ENCODE assay signal across 9 mouse cellular contexts in the genomic region with DNA sequence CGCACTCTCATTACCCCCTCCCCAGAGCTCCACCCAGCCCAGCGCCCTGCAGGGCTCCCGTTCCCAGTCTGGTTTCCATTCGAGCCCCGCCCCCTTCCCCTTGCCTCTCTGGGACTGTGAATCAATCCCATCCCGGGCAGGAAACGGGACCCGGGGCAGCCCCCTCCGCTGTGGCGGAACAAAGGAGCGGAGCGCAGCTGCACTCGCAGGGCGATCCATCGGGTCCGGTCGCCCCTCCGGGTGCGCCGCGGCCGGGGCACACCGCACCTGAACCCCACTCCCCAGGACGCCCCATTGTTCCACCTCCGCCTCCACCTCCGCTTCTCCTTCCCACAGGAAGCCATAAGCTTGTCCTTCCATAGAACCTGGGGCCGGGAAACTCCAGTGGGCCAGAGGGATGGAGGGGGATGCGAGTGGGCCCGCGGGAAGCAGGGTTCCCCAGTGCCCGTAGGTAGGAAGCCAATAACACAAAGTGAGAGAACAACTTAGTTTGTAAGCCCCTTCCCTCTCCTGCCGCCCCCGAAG. TPM values are rescaled to one million over a fixed set of nuclear protein-coding genes. Genes with fewer than 3 reads are reported as not detected.
DNase-seq lines count a peak whose midpoint lies in the region; ATAC-seq and TF ChIP-seq lines count a peak whose summit lies in the region.
"Had no signal": no experiment of that assay in that cellular context is flagged by ENCODE, and none has a peak within 500 bp of the region (broad histone marks: within the 10 kb centered on the region; RNA-seq: fewer than 3 reads in every experiment).

No protein-coding gene starts in this region.

- H3K4me1 ChIP-seq in heart, adult 2 months (ENCODE audit: control insufficient read depth, insufficient read depth, low read length), result peaks cover 8% of the 10 kb centered on the region
- H3K4me1 ChIP-seq in liver, embryonic 14.5 days (replicated peaks; ENCODE audit: control insufficient read depth in 2 of 2, insufficient read depth in 2 of 2, low read length in 1 of 2), result peaks cover 0 to 6% of the 10 kb centered on the region in 2 experiments; a peak in 2 of 4 replicates
- H3K4me1 ChIP-seq in neural tube, embryonic 11.5 days (ENCODE audit: control insufficient read depth, insufficient read depth, low read length), result peaks cover 13% of the 10 kb centered on the region

- WGBS in heart, adult 2 months, result 1% methylated on average over 33 of the region's 33 CpGs
- WGBS in liver, embryonic 14.5 days (ENCODE audit: insufficient replicate concordance), result 3% methylated on average over 30 of the region's 33 CpGs
- 0% methylated on average over 29 of the region's 33 CpGs for WGBS in neural tube, embryonic 11.5 days

- no peaks in the 10 kb centered on the region for H3K79me2 ChIP-seq in heart, adult 2 months (replicated peaks; ENCODE audit: control insufficient read depth, insufficient read depth, low read length)

- no peak for TF ChIP-seq POLR2A in heart, adult 2 months (IDR thresholded peaks at IDR 0.05; ENCODE audit: insufficient read depth, low read depth, low read length)

- no peak for TF ChIP-seq CTCF in layer of hippocampus, adult 2 months (conservative IDR thresholded peaks at IDR 0.05)
- TF ChIP-seq CTCF in heart, adult 2 months (IDR thresholded peaks at IDR 0.05), result no peak
- TF ChIP-seq CTCF in liver, embryonic 14.5 days (IDR thresholded peaks at IDR 0.05; ENCODE audit: low read depth), result no peak

- H3K27me3 ChIP-seq in heart, adult 2 months (ENCODE audit: control insufficient read depth, insufficient read depth, low read length), result no peaks in the 10 kb centered on the region
- peaks cover 17% of the 10 kb centered on the region for H3K27me3 ChIP-seq in liver, embryonic 14.5 days (ENCODE audit: control insufficient read depth, insufficient read depth, low read length)
- no peaks in the 10 kb centered on the region for H3K27me3 ChIP-seq in neural tube, embryonic 11.5 days (ENCODE audit: control insufficient read depth, insufficient read depth, low read length)

- peak overlapping the region; percentile 55 for H3K4me2 ChIP-seq in liver, embryonic 14.5 days (ENCODE audit: low read depth)
- H3K4me2 ChIP-seq in neural tube, embryonic 11.5 days (ENCODE audit: low read depth), result peak overlapping the region; percentile 60

- H3K9ac ChIP-seq in heart, adult 2 months (ENCODE audit: low read depth, low read length), result peak overlapping the region; percentile 91
- H3K9ac ChIP-seq in liver, embryonic 14.5 days (replicated peaks), result peak overlapping the region; percentile 36
- peak overlapping the region; percentile 99 for H3K9ac ChIP-seq in neural tube, embryonic 11.5 days (ENCODE audit: low read length)

- no peaks in the 10 kb centered on the region for H3K9me3 ChIP-seq in liver, embryonic 14.5 days (ENCODE audit: control insufficient read depth, low read length)
- H3K9me3 ChIP-seq in neural tube, embryonic 11.5 days (ENCODE audit: control insufficient read depth, low read length), result no peaks in the 10 kb centered on the region

- intact Hi-C loops in heart, adult 2 months (cut with DNase I), result loop anchor here (1.0 to 2.0 kb wide), 3 partner anchors 22 to 134 kb away; no protein-coding TSS in a partner anchor

- DNase-seq in layer of hippocampus, adult 2 months (ENCODE audit: low spot score in 2 of 2), result peak; percentile 10 to 21
- no peak for DNase-seq in layer of hippocampus, adult 9-10 months (ENCODE audit: low spot score)
- peak; percentile 94 for DNase-seq in embryo, embryonic 11 days
- peak; percentile 86 for DNase-seq in heart, adult 2 months
- DNase-seq in kidney, adult 18-20 months, result peak; percentile 76
- no peak for DNase-seq in liver, embryonic 14.5 days (ENCODE audit: low read depth in 3 of 3, low spot score in 3 of 3)
- peak; percentile 90 for DNase-seq in neural tube, embryonic 11.5 days (ENCODE audit: low spot score)
- peak; percentile 33 for DNase-seq in thymus, postnatal 14 days

- H3K36me3 ChIP-seq in heart, adult 2 months (ENCODE audit: control insufficient read depth, insufficient read depth, low read length), result no peaks in the 10 kb centered on the region; the same call in 1 of the 2 replicates
- no peaks in the 10 kb centered on the region for H3K36me3 ChIP-seq in liver, embryonic 14.5 days (replicated peaks; ENCODE audit: control insufficient read depth, insufficient read depth, low read depth)
- no peaks in the 10 kb centered on the region for H3K36me3 ChIP-seq in neural tube, embryonic 11.5 days (ENCODE audit: control insufficient read depth, insufficient read depth, low read length)
- H3K36me3 ChIP-seq: G1E had no signal

- peak overlapping the region; percentile 68; the same call in 1 of the 2 replicates for H3K27ac ChIP-seq in layer of hippocampus, adult 2 months
- H3K27ac ChIP-seq in heart, adult 2 months, result peak overlapping the region; percentile 92
- H3K27ac ChIP-seq in liver, embryonic 14.5 days, result no peak overlapping the region
- peak overlapping the region; percentile 96 for H3K27ac ChIP-seq in neural tube, embryonic 11.5 days (ENCODE audit: low read depth, low read length)

- peak; percentile 48; the same call in 1 of the 2 replicates for ATAC-seq in liver, embryonic 14.5 days (ENCODE audit: insufficient read depth)
- peak; percentile 93 for ATAC-seq in neural tube, embryonic 11.5 days (ENCODE audit: insufficient read depth, low FRiP score, low TSS enrichment)

- peak overlapping the region; percentile 64 for H3K4me3 ChIP-seq in layer of hippocampus, adult 2 months
- H3K4me3 ChIP-seq in heart, adult 2 months, result peak overlapping the region; percentile 81
- H3K4me3 ChIP-seq in liver, embryonic 14.5 days (ENCODE audit: insufficient read depth in 1 of 2, low read depth in 2 of 2, low read length in 2 of 2), result peak overlapping the region; percentile 57 to 62
- peak overlapping the region; percentile 91 for H3K4me3 ChIP-seq in neural tube, embryonic 11.5 days (ENCODE audit: low read depth, low read length)

- TF ChIP-seq EP300 in heart, adult 2 months (IDR thresholded peaks at IDR 0.05; ENCODE audit: insufficient read depth, low read depth, low read length), result 0 out of 2 replicates have a peak, but pooled peaks have one; percentile 12
- TF ChIP-seq EP300 in liver, embryonic 14.5 days (IDR thresholded peaks at IDR 0.05; ENCODE audit: low read depth), result no peak

RNA-seq across cellular contexts. Expression of gene Myo1b, which starts 0.8 kb away (rescaled TPM):
- 10 to 100 TPM; 16.0 to 17.4 TPM for total RNA-seq in layer of hippocampus, adult 2 months (2021)
- 10 to 100 TPM; 29.6 to 30.1 TPM for total RNA-seq in heart, adult 2 months (2021)
- polyA plus RNA-seq in heart, adult 2 months (2012; rRNA removed), result 5.5 and 11.4 TPM in 2 replicates
- polyA plus RNA-seq in liver, embryonic 14.5 days (2012; rRNA removed), result 3.1 and 3.8 TPM in 2 replicates
- polyA plus RNA-seq in liver, embryonic 14.5 days (2014; fragmentation: Nextera tagmentation; extraction: Ambion mirVana), result 9.1 and 9.8 TPM in 2 replicates
- polyA plus RNA-seq in neural tube, embryonic 11.5 days (2014; fragmentation: Nextera tagmentation; extraction: Ambion mirVana), result 112 TPM in 2 replicates
- polyA plus RNA-seq: G1E had no signal

Comparison
In these comparisons a context has a peak if more than half of its experiments do, and no peak if none do; other contexts are left out.
1. DNase-seq: peak in layer of hippocampus, adult 2 months (2 of 2), embryo, embryonic 11 days (single experiment), heart, adult 2 months (2 of 2), kidney, adult 18-20 months (single experiment), neural tube, embryonic 11.5 days (single experiment) and thymus, postnatal 14 days (single experiment); none in layer of hippocampus, adult 9-10 months (single experiment) and liver, embryonic 14.5 days (0 of 3).
2. H3K9ac ChIP-seq: peak in every context shown above with its lines; median percentile 99 in neural tube, embryonic 11.5 days; 91 in heart, adult 2 months; 36 in liver, embryonic 14.5 days.
3. Peak in every context shown above with its lines, with median percentiles within 50 percentile points of each other: H3K4me3 ChIP-seq.